Mouse (Mus musculus) brown adipose tissue, adult 24 weeks (tissue): ENCODE measurements around the gene Dmbx1. TPM values are rescaled to one million over a fixed set of nuclear protein-coding genes. Genes with fewer than 3 reads are reported as not detected.

Source experiments
- H3K27ac ChIP-seq: fragments of 200-500 bp; replicated peaks from 2 replicates; pipeline ENCODE4 v1.5.1; 2012; ENCODE audit warnings: low read depth, mild to moderate bottlenecking, low read length
- H3K4me1 ChIP-seq: fragments of 200-500 bp; 2 replicates; pipeline ENCODE4 v1.6.1; 2012; ENCODE audit warnings: low read length, mixed read lengths; ENCODE audit not compliant: control insufficient read depth, insufficient read depth, insufficient read length
- H3K4me3 ChIP-seq: fragments of 200-500 bp; 2 replicates; pipeline ENCODE4 v1.5.1; 2012; ENCODE audit warnings: low read depth, mild to moderate bottlenecking, low read length, moderate library complexity; ENCODE audit not compliant: insufficient read depth
- polyA plus RNA-seq: library from polyadenylated mRNA; stranded (reverse); fragments of >200 nt; gene quantifications from 2 replicates; pipeline ENCODE4 v1.2.4, GENCODE M21; 2012; ENCODE audit not compliant: missing spikeins, insufficient read depth, insufficient read length

Gene Dmbx1
- polyA plus RNA-seq, 1 experiment = not detected

- Histone ChIP-seq H3K27ac (no peak within 1 kb of the TSS), H3K4me3 (no peak within 1 kb of the TSS), H3K4me1 (no peaks in the 10 kb centered on the region)
Observed at GRCm38 (mm10) chr4:115884022-115884421, 55.7 kb downstream of the Dmbx1 start, which contains the start of gene Kncn. Kncn (plus strand) TSS chr4:115884400.

GRCm38 (mm10) chr4:115882195-115882594 lies 57.5 kb downstream of the Dmbx1 start:
- H3K4me1 ChIP-seq = no peaks in the 10 kb centered on the region
- no peak overlapping the region for H3K27ac ChIP-seq
- no peak overlapping the region for H3K4me3 ChIP-seq

- no peaks in the 10 kb centered on the region for H3K4me1 ChIP-seq
- no peak overlapping the region for H3K4me3 ChIP-seq
- H3K27ac ChIP-seq = no peak overlapping the region
Observed at GRCm38 (mm10) chr4:115881183-115881582, 58.5 kb downstream of the Dmbx1 start.

GRCm38 (mm10) chr4:115878828-115879227 lies 60.9 kb downstream of the Dmbx1 start:
- H3K4me1 ChIP-seq = no peaks in the 10 kb centered on the region
- H3K4me3 ChIP-seq = no peak overlapping the region
- H3K27ac ChIP-seq = no peak overlapping the region

- Histone ChIP-seq H3K4me1 (no peaks in the 10 kb centered on the region), H3K4me3 (no peak overlapping the region), H3K27ac (no peak overlapping the region)
Observed at GRCm38 (mm10) chr4:115878216-115878678, 61.5 kb downstream of the Dmbx1 start.

- H3K4me1 ChIP-seq = no peaks in the 10 kb centered on the region
- H3K4me3 ChIP-seq = no peak overlapping the region
- no peak overlapping the region for H3K27ac ChIP-seq
Observed at GRCm38 (mm10) chr4:115873231-115873630, 66.5 kb downstream of the Dmbx1 start.

- H3K27ac ChIP-seq = no peak overlapping the region
- H3K4me3 ChIP-seq = no peak overlapping the region
- H3K4me1 ChIP-seq = no peaks in the 10 kb centered on the region
Observed at GRCm38 (mm10) chr4:115869512-115870210, 70.1 kb downstream of the Dmbx1 start.

Other genes with a start within 250 kb of the Dmbx1 start
- 17.3 and 26.7 TPM in 2 replicates for gene Efcab14, start 202.2 kb downstream of the Dmbx1 start, polyA plus RNA-seq
- gene Tex38, start 158.9 kb downstream of the Dmbx1 start, polyA plus RNA-seq = not detected in 2 replicates
- gene Atpaf1, start 155.1 kb downstream of the Dmbx1 start, polyA plus RNA-seq = 48.5 and 53.5 TPM in 2 replicates
- 3.8 and 5.9 TPM in 2 replicates for gene Mob3c, start 111.8 kb downstream of the Dmbx1 start, polyA plus RNA-seq
- 13.8 and 14.1 TPM in 2 replicates for gene Mknk1, start 100.7 kb downstream of the Dmbx1 start, polyA plus RNA-seq
- gene Kncn, start 55.5 kb downstream of the Dmbx1 start, polyA plus RNA-seq = not detected in 2 replicates
- not detected in 2 replicates for gene 6430628N08Rik, start 49.3 kb downstream of the Dmbx1 start, polyA plus RNA-seq
- not detected in 2 replicates for gene Faah, start 78.0 kb upstream of the Dmbx1 start, polyA plus RNA-seq
- 22.6 and 35.3 TPM in 2 replicates for gene Nsun4, start 114.0 kb upstream of the Dmbx1 start, polyA plus RNA-seq
- 4,457 and 5,170 TPM in 2 replicates for gene Uqcrh, start 135.1 kb upstream of the Dmbx1 start, polyA plus RNA-seq
- 23.3 and 24.1 TPM in 2 replicates for gene Lrrc41, start 135.3 kb upstream of the Dmbx1 start, polyA plus RNA-seq
- 0.36 TPM in 1 of 2 replicates, not detected in the other for gene Rad54l, start 183.8 kb upstream of the Dmbx1 start, polyA plus RNA-seq
- 37.6 and 49.5 TPM in 2 replicates for gene Pomgnt1, start 183.9 kb upstream of the Dmbx1 start, polyA plus RNA-seq
- 17.5 and 22.9 TPM in 2 replicates for gene Lurap1, start 211.4 kb upstream of the Dmbx1 start, polyA plus RNA-seq
- gene Tspan1, start 227.7 kb upstream of the Dmbx1 start, polyA plus RNA-seq = not detected in 2 replicates
- not detected in 2 replicates for gene 1700042G07Rik, start 233.4 kb upstream of the Dmbx1 start, polyA plus RNA-seq
- not detected in 2 replicates for gene Gm49337, start 233.5 kb upstream of the Dmbx1 start, polyA plus RNA-seq